Mouse (Mus musculus): ENCODE measurements around the gene Zxdb. TPM values are rescaled to one million over a fixed set of nuclear protein-coding genes. Genes with fewer than 3 reads are reported as not detected.
A peak's percentile ranks its signal among the peaks of the same experiment; 100 is the strongest.
"Not testable (repeated sequence)": the region's sequence is repeated elsewhere in the genome, so short reads cannot be mapped to it uniquely, and the experiment has no call there.

Gene Zxdb
- 1.6 TPM in 2 replicates for polyA plus RNA-seq (2015; fragmentation: Nextera tagmentation; extraction: Ambion mirVana)

DNA sequence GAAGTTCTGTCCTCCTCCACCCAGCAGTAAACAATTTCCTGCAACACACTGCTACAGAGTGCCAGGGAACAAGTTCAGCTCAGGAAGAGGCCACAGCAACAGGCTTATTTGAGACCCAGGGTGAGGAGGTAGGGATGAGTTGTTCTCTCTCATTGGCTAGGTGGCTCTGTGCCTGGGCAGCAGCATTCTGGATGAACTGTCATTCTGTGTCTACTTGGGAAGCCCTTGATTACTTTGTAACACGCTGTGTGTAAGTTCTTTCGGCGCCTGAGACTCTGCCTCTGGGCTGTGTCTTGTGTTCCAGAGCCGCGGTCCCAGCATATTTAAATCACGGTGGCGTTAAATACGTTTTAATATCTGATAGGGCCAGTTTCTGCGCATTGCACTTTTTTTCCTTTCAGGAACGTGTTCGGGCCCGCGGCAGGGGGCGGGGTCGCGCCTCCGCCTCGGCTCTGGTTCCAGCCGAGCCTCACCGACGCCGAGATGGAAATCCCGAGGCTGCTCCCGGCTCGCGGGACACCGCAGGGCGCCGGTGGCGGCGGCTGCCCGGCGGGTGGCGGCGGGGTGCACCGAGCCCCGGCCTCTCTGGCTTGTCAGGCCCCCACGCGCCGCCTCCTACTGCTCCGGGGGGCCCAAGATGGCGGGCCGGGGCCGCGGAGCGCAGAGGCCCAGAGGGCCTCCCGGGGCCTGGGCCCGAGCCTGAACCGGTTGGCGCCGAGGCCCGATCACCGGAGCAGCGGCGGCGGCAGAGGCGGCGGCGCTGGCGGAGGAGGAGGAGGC lies at the start of gene Zxdb:
TSS of gene Zxdb (plus strand) at position 378 of the 780 bp plus-strand sequence.
- no CpG with 5 or more reads among the region's 60 CpGs for WGBS
- not testable (repeated sequence) for H3K27ac ChIP-seq
- ATAC-seq (ENCODE audit: insufficient read depth, low FRiP score, low read depth) = peak; percentile 62

GRCm38 (mm10) chrX:94674977-94675376 lies 49.4 kb upstream of the Zxdb start:
- no peak for ATAC-seq (ENCODE audit: insufficient read depth, low FRiP score, low read depth)
- no peak overlapping the region for H3K9ac ChIP-seq
- no peaks in the 10 kb centered on the region for H3K4me1 ChIP-seq
- no peak overlapping the region for H3K27ac ChIP-seq
- H3K9me3 ChIP-seq = no peaks in the 10 kb centered on the region
- H3K4me3 ChIP-seq (replicated peaks) = no peak overlapping the region
- H3K27me3 ChIP-seq (replicated peaks) = no peaks in the 10 kb centered on the region
- WGBS = 37% methylated on average over 4 of the region's 4 CpGs
- no peak overlapping the region for H3K4me2 ChIP-seq
- H3K36me3 ChIP-seq = no peaks in the 10 kb centered on the region

More for the DNA sequence above, at the start of gene Zxdb:
- not testable (repeated sequence) for H3K4me2 ChIP-seq; H3K4me1 ChIP-seq; H3K9me3 ChIP-seq; H3K27me3 ChIP-seq (replicated peaks); H3K9ac ChIP-seq; H3K36me3 ChIP-seq
- H3K4me3 ChIP-seq (replicated peaks) = 0 out of 2 replicates have a peak within 1 kb of the TSS, but pooled peaks have one; percentile 19

GRCm38 (mm10) chrX:94681581-94681980 lies 42.8 kb upstream of the Zxdb start:
- H3K27ac ChIP-seq; H3K9ac ChIP-seq; H3K9me3 ChIP-seq; H3K4me2 ChIP-seq; ATAC-seq (ENCODE audit: insufficient read depth, low FRiP score, low read depth); H3K4me1 ChIP-seq; H3K36me3 ChIP-seq; H3K4me3 ChIP-seq (replicated peaks); H3K27me3 ChIP-seq (replicated peaks): not testable (repeated sequence)
- WGBS = no CpG with 5 or more reads among the region's 2 CpGs

- H3K27ac ChIP-seq; H3K27me3 ChIP-seq (replicated peaks); H3K9me3 ChIP-seq; H3K4me1 ChIP-seq; ATAC-seq (ENCODE audit: insufficient read depth, low FRiP score, low read depth); H3K4me3 ChIP-seq (replicated peaks); H3K36me3 ChIP-seq; H3K4me2 ChIP-seq; H3K9ac ChIP-seq: not testable (repeated sequence)
- 88% methylated on average over 5 of the region's 5 CpGs for WGBS
Observed at GRCm38 (mm10) chrX:94689593-94689992, 34.8 kb upstream of the Zxdb start.

DNA sequence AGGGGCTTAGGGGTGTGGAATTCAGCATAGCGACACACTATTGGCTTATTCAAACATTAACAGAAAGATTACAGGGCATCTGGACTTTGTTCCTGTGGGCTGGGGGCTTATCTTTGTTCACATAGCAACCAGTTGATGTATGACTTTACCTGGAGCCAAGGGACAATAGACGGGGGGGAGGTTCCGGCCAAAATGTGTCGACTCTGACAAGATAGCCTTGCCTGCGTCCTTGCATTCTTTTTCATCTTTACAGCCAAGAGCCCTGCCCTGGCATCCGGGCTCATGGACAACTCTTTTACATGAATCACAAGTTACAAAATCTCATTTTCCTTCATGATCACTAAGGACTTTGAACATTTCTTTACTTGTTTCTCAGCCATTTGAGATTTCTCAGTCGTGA lies 17.7 kb upstream of the Zxdb start:
- H3K27me3 ChIP-seq (replicated peaks); H3K9me3 ChIP-seq; ATAC-seq (ENCODE audit: insufficient read depth, low FRiP score, low read depth); H3K9ac ChIP-seq; H3K36me3 ChIP-seq; H3K4me2 ChIP-seq; H3K4me3 ChIP-seq (replicated peaks); H3K4me1 ChIP-seq; H3K27ac ChIP-seq: not testable (repeated sequence)
- WGBS = 69% methylated on average over 7 of the region's 7 CpGs

DNA sequence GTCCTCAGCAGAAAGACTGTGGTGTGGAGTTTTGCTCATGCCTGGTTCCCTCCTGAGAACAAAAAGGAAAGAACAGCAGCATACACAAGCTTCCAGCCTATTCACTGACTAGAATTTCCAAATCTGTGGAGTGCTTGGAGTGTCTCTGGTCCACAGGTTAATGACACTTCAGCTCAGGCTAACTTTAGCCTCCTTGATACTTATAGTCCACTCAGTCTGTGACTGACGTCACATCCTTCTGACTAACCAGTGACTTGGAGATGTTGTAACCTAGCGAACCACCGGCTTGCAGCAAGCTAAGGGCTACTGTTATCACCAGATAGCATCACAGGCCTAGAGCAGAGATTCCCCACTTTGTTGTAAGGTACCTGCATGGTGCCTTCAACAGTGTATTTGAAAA lies 14.6 kb upstream of the Zxdb start:
- no CpG with 5 or more reads among the region's 3 CpGs for WGBS
- H3K27me3 ChIP-seq (replicated peaks); H3K4me2 ChIP-seq; H3K9me3 ChIP-seq; H3K36me3 ChIP-seq; H3K27ac ChIP-seq; H3K9ac ChIP-seq; ATAC-seq (ENCODE audit: insufficient read depth, low FRiP score, low read depth); H3K4me1 ChIP-seq; H3K4me3 ChIP-seq (replicated peaks): not testable (repeated sequence)

DNA sequence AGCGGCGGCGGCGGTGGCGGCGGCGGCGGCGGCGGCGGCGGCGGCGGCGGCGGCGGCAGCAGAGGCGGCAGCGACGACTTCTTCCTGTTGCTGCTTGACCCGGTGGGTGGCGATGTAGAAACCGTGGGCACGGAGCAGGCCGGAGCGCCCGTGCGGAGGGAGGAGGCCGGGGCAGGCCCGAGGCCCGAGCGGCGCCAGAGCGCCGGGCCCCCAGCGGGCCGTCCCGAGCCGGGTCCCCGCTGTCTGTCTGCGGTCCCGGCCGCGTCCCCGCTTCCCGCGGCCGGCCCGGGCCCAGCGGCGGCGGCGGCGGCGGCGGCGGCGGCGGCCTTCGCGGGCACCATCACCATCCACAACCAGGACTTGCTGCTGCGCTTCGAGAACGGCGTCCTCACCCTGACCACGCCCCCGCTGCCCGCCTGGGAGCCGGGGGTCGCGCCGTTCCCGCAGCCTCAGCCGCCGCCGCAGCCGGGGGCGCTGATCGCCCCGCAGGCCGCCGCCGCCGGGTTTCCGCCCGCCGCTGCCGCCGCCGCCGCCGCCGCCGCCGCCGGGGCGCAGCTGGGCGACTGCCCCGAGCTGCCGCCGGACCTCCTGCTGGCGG lies 702 bp downstream of the Zxdb start:
- not testable (repeated sequence) for H3K9me3 ChIP-seq; H3K36me3 ChIP-seq; H3K4me2 ChIP-seq; H3K27me3 ChIP-seq (replicated peaks); H3K4me1 ChIP-seq; H3K9ac ChIP-seq; H3K27ac ChIP-seq
- WGBS = 10% methylated on average over 2 of the region's 102 CpGs
- peak; percentile 74; the same call in 1 of the 2 replicates for ATAC-seq (ENCODE audit: insufficient read depth, low FRiP score, low read depth)
- H3K4me3 ChIP-seq (replicated peaks) = 0 out of 2 replicates have a peak overlapping the region, but pooled peaks have one; percentile 19

DNA sequence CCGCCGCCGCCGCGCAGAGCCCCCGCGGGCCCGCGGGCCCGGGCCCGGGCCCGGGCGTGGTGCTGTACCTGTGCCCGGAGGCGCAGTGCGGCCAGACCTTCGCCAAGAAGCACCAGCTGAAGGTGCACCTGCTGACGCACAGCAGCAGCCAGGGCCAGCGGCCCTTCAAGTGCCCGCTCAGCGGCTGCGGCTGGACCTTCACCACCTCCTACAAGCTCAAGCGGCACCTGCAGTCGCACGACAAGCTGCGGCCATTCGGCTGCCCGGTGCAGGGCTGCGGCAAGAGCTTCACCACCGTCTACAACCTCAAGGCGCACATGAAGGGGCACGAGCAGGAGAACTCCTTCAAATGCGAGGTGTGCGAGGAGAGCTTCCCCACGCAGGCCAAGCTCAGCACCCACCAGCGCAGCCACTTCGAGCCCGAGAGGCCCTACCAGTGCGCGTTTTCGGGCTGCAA lies 1.3 kb downstream of the Zxdb start:
- H3K9ac ChIP-seq; H3K4me1 ChIP-seq; H3K27me3 ChIP-seq (replicated peaks); H3K4me2 ChIP-seq; H3K9me3 ChIP-seq; H3K4me3 ChIP-seq (replicated peaks); H3K36me3 ChIP-seq; H3K27ac ChIP-seq: not testable (repeated sequence)
- peak; percentile 56 for ATAC-seq (ENCODE audit: insufficient read depth, low FRiP score, low read depth)
- WGBS = no CpG with 5 or more reads among the region's 41 CpGs

DNA sequence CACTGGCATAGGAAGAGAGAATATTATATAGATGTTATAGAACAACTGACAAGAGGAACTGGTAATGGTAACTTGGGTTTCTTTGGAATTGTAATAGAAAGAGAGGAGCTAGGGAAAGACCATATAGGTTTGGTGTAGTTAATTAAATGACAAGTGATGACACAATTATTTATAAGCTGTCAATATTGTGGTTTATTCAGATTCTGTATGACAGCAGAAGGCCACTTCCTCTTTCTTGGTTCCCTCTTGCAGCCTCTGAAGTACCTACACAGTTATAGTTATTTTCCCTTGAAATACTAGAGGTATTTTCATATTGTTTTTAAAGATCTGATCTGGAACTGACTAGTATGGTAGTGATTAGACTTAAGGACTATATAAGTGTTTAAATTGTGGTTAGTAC lies 7.2 kb downstream of the Zxdb start:
- H3K9ac ChIP-seq = no peak overlapping the region
- no peaks in the 10 kb centered on the region for H3K36me3 ChIP-seq
- H3K4me2 ChIP-seq = no peak overlapping the region
- no peak for ATAC-seq (ENCODE audit: insufficient read depth, low FRiP score, low read depth)
- H3K4me1 ChIP-seq = no peaks in the 10 kb centered on the region
- H3K27me3 ChIP-seq (replicated peaks) = no peaks in the 10 kb centered on the region
- H3K4me3 ChIP-seq (replicated peaks) = no peak overlapping the region
- no peaks in the 10 kb centered on the region for H3K9me3 ChIP-seq
- no peak overlapping the region for H3K27ac ChIP-seq

DNA sequence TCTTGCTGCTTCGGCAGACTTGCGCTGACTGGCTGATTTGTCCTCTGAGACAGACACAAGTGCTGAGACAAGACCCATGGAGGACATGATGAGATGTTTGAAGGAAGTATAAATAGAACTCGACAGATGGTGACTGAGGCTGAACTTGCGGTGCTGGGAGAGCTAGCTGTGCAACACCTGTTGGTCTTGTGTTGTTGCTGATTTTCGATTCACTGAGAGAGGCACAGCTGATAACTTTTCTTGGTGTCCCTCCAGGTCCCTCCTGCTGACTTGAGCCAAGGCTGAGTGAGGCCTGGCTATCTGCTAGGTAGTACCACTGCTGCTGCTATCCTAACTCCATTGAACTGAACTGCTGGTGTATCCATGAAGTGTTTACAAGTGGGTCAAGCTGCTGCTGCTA lies 29.4 kb downstream of the Zxdb start:
- no peak overlapping the region for H3K9ac ChIP-seq
- H3K36me3 ChIP-seq = no peaks in the 10 kb centered on the region
- no peaks in the 10 kb centered on the region for H3K9me3 ChIP-seq
- no peaks in the 10 kb centered on the region for H3K4me1 ChIP-seq
- no peak for ATAC-seq (ENCODE audit: insufficient read depth, low FRiP score, low read depth)
- H3K27ac ChIP-seq = no peak overlapping the region
- 78% methylated on average over 5 of the region's 5 CpGs for WGBS
- no peak overlapping the region for H3K4me3 ChIP-seq (replicated peaks)
- no peak overlapping the region for H3K4me2 ChIP-seq
- no peaks in the 10 kb centered on the region for H3K27me3 ChIP-seq (replicated peaks)

GRCm38 (mm10) chrX:94759959-94760358 lies 35.6 kb downstream of the Zxdb start:
- H3K36me3 ChIP-seq = no peaks in the 10 kb centered on the region
- no peak overlapping the region for H3K4me2 ChIP-seq
- ATAC-seq (ENCODE audit: insufficient read depth, low FRiP score, low read depth) = no peak
- H3K9ac ChIP-seq = no peak overlapping the region
- no peaks in the 10 kb centered on the region for H3K9me3 ChIP-seq
- no peak overlapping the region for H3K27ac ChIP-seq
- H3K4me1 ChIP-seq = no peaks in the 10 kb centered on the region
- H3K4me3 ChIP-seq (replicated peaks) = no peak overlapping the region
- no peaks in the 10 kb centered on the region for H3K27me3 ChIP-seq (replicated peaks)
- 24% methylated on average over 1 of the region's 1 CpGs for WGBS

- 93% methylated on average over 34 of the region's 34 CpGs for WGBS
- Histone ChIP-seq H3K4me1 (no peaks in the 10 kb centered on the region), H3K9ac (no peak overlapping the region), H3K9me3 (no peaks in the 10 kb centered on the region), H3K4me3 (replicated peaks) (no peak overlapping the region), H3K27ac (no peak overlapping the region), H3K4me2 (no peak overlapping the region), H3K27me3 (replicated peaks) (no peaks in the 10 kb centered on the region), H3K36me3 (no peaks in the 10 kb centered on the region)
- no peak for ATAC-seq (ENCODE audit: insufficient read depth, low FRiP score, low read depth)
Observed at GRCm38 (mm10) chrX:94773876-94774275, 49.5 kb downstream of the Zxdb start.
